Mouse (Mus musculus) MN1 (cell line): ENCODE results near the gene Pole2.

Experiments used
- DNase-seq: peaks from one replicate; pipeline ENCODE4 v3.0.0-alpha.2; 2016; ENCODE audit warnings: low spot score

Gene Pole2

DNA sequence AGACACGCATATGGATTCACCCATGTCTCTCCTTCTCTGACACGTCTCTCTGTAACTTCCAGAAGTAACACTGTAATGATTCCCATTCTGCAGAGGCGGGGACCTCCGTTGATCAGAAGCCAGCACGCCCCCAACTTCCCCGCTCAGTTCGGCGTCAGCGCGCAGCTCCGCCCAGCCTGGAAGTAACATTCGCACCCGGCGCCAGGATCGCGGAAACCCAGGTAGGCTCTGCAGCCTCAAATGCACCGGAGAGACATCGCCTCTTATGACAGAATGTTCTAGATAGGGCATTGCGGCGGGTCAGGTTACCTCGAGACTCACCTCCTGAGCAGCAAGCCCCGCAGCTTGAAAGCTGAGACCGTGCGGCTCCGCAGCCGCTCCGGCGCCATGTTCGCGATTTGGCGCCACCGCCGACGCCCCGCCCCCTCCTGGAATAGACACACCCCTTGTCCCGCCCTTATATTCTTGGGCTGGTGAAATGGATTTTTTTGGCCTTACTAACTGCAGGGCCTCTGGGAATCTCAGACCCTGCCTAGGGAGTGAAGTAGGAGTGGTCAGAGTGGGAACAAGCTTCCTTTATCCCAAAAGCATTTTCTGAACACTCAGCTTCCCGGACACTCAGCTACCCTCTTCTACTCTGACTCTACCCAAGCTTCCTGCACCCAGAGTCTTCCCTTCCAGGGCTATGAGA, at the start of gene Pole2:
Gene Pole2 (minus strand): TSS at position 420 of the 691 bp plus-strand sequence.
- peak; percentile 97 for DNase-seq

DNA sequence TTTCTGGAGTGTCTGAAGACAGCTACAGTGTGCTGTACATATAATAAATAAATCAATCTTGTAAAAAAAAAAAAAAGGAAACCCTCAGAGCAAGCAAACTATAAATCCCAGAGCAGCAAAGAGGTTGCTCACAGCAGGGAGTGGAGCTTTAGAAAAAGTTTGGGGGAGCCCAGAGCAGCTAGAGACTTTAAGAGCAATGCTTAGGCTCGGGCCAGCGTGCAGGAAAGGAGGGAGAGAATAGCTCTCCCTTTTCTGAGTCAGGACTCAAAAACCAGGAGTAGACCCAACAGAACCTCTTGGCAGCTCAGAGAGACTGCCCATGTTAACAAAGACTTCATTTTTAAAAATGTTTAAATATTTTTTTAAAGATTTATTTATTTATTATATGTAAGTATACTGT, 41.0 kb upstream of the Pole2 start:
- no peak for DNase-seq

DNA sequence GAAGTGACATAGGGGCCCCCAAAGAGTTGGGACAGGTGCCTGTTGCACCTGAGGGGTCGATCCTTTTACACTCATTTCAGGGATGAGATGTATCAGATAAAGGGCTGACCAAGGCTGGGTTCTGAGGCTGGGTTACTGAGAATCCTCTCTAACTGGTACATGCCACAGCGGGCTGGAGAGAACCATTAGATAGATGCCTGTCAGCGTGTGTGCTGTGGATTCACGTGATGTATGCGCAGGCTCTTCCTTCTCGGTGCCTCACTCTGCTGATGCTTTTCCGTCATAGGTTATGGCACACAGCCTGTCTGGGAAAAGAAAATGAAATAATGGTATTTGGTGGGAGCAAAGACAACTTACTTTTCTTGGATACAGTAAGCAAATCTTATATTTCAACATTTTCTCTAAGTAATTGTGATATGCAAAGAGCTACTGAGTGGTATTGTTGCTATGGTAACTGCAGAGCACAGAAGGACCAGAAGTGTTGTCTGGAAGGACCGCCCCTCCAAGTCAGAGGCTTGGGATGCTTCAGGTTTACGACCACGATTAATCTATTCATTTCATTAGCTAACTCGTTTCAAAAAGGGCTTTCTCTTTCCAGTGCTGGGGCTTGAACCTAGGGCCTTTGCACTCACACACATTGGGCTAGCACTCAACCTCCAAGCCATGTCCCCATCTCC, 40.1 kb upstream of the Pole2 start:
- DNase-seq, result no peak

DNA sequence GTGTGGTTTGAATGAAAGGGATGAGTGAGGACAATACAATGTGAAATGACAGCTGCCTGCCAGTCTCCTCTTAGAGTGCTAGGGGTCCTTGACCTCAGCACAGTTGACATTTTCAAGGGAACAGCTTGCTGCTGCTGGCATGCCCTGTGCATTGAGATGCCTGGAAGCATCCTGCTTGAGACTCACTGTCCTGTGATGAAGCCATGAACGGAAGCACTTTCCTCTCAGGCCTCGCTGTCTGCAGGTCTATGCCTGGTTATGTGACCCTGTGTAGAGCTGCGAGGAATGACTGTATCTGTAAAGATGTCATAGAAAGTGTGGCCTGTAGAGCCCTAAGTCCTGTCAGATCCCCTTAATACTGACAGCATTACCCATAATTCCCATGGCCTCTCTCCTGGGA, 37.0 kb upstream of the Pole2 start:
- no peak for DNase-seq

DNA sequence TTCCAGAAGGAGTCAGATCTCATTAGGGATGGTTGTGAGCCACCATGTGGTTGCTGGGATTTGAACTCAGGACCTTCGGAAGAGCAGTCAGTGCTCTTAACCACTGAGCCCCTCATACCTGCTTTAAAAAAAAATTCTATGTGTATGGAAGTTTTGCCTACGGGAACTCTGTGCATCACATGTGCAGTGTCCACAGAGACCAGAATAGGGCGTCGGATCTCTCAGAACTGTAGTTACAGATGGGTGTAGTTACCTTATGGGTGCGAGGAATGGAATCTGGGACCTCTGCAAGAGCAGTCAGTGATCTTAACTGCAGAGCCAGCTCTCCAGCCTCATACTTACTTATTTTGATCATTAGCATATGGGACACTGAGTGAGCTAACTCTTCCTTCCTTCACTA, 34.3 kb upstream of the Pole2 start:
- no peak for DNase-seq

DNA sequence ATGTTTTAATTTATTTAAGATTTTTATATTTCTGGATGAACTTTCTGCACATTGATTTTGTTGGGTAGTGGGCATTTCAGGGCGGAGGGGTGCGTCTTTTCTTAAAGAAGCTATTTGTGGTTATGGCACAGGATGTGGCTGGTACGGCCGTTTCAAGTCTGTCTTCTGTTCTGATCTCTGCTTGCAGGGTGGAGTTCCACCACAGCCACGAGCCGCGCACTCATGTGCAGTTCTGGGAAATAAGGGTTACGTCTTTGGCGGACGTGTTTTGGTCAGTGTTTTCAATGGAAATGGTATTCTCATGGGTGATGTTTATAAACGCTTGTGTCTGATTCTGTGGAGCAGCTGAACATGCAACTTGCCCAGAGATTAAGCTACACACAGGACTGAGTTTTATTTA, 29.8 kb upstream of the Pole2 start:
- no peak for DNase-seq

DNA sequence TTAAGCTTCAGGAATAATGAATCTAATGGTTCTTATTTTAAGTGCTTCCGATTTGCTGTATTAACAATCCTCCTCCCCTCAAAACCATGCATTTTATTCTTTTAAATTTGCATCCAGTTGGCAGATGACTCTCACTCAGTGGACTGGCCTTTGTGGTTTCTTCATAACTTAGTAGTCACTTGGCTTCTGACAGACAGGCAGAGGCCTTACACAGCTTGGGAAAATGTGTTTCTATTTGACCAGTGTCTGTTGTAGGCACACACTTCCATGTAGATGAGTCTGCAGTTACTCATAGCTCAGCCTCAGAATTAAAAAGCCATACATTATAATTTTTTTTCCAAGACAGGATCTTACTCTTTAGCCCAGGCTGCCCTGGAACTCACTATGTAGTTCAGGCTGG, 25.8 kb upstream of the Pole2 start:
- DNase-seq, result no peak

DNA sequence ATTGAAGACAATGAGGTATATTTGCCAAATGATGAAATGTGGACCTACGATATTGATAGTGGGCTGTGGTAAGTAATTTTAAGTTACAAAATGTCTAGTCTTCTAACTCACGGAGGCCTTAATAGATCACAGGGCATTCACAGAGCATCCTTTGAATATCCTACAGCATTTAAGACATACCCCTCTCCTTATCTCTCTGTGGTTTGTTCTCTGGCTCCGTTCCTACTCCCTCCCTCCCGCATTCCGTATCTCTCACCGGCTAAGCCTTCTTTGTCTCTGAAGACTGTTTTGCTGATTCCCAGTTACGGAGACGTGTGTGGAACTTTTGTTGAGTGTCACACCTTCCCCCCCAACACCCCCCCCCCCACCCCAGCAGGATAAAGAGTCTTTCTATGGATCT, 22.8 kb upstream of the Pole2 start:
- DNase-seq, result no peak

DNA sequence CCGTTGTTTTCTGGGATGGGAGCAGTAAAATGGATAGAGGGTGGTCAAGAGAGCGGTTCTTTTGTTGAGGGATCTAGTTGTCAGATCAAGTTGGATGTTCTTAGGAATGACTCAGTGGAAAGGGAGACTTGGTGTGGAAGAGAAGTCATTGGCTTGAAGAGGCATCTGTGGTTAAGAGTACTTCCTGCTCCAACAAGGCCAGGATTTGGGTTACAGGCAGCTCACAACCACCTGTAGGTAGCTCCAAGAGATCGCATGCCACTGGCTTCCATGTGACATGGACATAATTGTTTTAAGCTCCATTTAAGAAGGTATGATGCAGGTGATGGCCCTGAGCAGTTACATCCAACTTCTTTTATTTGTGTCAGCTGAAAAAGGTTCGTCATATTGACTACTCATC, 21.8 kb upstream of the Pole2 start:
- DNase-seq, result no peak

DNA sequence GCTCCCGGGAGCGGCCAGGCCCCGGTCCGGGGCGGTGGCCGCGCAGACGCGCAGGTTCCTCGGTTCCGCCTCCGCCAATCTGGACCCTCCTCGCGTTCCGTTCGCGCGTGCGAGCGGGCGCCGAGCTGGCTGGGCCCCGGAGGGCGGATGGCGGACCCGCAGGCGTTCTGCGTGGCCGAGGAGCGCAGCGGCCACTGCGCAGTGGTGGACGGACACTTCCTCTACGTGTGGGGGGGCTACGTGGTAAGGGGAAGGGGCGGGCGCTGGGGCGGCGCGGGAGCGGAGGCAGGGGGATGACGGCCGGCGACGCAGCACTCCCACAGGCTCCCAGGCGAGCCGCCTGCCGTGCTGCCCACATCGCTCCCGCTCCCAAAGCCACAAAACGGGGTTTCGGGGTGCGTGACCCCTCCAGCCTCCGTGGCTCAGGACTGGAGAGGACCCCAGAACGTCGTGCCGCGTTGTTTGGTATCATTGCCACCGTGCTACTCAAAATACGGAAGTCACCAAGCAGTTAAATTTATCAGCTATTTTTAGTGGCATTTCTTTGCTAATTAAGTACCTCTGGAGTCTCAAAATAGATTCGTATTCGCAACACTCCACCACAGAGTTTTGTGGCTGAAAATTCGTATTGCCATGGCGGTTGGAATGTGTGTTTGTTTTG, 13.9 kb upstream of the Pole2 start:
- DNase-seq, result peak; percentile 67

DNA sequence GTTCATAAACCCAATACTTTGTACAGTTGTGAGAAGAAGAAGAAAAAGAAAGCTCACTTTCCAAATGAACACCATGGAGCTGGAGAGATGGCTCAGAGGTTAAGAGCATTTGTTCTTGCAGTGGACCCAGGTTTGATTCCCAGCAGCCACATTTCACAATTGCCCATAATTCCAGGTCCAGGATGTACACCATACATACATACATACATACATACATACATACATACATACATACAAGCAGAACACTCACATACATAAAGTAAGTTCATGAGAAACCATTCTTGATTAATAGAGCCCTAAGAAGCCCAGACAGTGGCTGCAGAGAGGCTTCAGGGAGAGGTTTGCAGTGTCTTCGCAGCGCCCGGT, 13.4 kb upstream of the Pole2 start:
- no peak for DNase-seq

DNA sequence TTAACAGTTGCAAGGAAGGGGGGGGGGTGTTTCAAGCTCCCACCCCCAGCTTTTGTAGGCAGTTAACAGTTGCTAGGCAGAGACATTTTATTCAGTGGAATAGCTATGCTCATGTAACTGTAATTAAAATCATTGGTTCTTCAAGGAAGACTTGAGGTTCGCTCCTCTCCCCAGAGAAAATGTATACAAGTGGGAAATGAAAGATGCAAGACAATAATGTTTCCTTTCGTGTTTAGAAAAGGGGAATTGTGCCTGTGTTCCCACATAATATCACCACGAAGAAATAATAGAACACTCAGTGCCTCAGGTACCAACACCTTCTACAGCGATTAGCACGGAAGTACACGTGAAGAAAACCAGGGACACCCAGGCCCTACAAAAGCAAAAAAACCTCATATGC, 12.9 kb upstream of the Pole2 start, which contains the start of gene Klhdc1:
Gene Klhdc1 (plus strand): TSS at position 301 of the 400 bp plus-strand sequence.
- no peak for DNase-seq

DNA sequence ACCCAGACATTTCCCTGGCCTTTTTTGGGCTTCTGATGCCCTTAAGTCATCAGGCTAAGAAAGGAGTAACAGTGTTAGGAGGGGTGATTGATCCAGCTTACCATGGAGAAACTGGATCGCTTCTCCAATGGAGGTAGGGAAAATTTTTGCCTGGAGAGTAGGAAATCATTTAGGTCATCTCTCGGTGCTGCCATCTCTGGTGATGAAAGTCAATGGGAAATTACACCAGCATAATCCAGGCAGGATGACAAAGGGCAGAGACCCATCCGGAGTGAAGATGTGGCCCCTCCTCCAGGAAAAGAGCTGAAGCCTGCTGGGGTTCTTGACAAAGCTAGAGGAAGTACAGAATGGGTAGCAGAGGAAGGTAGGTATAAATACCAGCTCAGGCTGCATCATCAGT, 10.3 kb upstream of the Pole2 start:
- DNase-seq, result peak; percentile 55

DNA sequence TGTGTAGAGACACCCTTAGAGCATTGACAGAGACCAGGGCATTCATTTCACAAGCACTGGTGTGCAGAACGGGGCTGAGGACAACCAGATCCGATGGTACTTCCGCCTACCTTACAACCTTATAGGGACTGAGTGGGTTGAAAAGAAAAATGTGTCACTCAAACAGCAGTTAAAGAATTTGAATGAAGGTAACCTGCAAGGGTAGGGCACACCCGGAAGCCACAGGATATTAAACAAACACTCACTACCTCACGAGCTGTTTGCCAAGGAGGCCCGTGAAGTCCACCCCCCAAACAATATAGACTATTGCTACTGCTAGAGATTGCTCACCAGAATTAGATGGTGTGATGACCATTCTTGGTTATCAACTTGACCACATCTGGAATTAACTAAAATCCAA, 7.8 kb upstream of the Pole2 start:
- DNase-seq, result no peak

DNA sequence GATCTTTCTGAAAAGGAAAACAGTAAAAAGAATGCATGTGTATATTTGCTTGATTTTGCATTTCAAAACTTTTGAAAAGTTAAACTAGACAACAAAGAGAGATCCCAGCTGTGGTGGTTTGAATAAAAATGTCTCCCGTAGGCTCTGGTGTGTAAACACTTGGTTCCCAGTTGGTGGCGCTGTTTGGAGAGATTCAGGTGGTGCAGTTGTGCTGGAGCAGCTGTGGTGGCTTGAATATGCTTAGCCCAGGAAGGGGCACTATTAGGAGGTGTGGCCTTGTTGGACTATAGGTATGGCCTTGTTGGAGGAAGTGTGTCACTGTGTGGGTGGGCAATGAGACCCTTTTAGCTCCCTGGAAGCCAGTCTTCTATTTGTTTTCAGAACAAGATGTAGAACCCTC, 1.3 kb upstream of the Pole2 start:
- no peak for DNase-seq

DNA sequence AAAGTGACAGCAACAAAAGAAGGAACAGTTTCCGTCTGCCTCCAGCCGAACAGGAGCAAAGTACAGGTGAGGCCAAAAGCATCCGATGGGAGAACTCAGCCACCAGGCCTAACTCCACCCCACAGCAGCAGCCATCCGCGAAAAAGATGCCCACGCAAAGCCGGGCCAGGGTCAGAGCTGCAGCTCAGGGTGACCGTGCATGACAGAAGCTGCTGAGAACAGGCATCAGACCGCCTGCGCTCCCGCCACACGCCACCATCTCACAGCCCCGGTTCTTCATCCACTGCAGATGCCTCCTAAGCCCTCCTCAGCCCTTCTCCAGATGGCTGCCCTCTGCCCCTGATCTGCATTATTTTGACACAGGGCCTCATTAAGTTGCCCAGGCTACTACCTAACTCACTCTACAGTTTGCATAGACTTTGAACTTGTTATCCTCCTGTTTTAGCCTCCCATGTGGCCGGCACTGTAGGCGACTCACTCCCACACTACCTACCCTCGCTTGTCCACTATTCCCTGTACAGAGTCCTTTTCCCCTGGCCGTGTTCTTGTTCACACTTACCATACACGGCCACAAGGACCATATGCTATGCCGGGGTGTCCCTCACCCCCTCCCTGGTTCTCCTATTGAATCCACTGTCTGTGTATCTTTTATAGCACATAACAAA, 7.2 kb downstream of the Pole2 start:
- DNase-seq, result no peak

DNA sequence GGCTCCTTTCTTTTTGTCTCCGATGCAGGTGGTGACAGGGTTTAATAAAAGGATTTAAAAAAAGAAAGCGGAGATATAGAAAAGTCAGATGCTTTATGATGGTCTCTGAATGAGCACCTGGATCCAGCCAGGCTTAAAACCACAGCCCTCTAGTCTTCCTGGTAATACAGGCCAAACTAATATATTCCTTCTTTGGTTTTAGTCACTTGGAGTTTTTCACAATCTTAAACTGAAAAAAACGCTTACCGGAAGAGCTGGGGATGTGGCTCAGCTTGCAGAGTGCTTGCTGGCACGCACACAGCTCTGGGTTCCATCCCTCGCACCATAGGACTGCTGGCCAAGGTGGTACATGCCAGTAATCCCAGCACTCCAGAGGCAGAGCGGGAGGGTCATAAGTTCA, 11.4 kb downstream of the Pole2 start:
- DNase-seq, result no peak

DNA sequence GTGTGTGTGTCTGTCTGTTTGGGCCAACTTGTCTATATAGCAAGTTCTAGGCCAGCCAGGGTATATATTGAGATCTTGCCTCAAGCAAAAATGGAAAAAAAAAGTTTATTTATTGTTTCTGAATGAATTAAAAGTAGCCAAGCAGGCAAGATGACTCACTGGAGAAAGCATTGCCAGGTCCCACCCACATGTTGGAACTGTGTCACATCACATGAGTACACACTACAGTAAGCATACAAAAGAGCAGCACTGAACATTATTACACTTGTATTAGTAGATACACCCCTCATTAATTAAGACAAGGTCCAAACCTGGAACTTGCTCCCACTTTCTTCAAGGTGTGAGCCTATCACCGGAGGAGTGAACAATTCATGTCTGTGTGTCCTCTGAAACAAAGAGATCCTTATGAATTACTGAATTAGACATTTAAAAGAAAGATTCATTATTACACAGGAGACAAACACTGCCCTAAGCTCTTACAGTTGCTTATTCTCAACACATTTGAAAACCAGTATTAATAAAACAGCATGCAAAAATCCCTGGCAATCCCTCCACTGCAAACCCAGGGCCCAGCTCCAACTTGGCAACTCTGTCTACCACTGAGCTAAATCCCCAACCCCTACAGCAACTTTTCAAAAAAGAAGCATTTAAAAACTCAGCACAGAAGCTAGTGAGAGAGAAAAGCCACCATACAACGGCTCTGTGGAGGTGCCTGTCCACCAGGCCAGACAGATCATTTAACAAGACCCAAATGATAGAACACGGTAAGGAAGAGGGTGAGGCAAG, 12.8 kb downstream of the Pole2 start:
- DNase-seq, result no peak

DNA sequence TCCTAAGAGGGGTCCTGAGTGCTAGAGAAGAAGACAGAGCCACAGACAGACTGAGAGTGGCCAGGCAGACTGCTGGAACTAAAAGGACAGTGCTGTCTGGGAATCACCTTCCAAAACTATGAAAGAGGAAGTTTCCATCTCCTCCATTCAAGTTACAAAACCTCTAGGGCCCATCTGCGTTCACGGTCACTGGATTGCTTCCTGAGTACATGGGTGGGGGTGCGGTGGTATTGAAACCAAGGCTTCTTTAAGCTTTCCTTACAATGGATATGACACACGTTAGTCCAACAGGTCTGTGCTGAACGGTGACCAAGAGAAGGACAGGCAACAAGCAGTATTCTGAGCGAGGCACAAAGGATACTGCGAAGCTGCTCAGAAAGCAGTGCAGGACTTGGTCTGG, 13.6 kb downstream of the Pole2 start:
- no peak for DNase-seq

DNA sequence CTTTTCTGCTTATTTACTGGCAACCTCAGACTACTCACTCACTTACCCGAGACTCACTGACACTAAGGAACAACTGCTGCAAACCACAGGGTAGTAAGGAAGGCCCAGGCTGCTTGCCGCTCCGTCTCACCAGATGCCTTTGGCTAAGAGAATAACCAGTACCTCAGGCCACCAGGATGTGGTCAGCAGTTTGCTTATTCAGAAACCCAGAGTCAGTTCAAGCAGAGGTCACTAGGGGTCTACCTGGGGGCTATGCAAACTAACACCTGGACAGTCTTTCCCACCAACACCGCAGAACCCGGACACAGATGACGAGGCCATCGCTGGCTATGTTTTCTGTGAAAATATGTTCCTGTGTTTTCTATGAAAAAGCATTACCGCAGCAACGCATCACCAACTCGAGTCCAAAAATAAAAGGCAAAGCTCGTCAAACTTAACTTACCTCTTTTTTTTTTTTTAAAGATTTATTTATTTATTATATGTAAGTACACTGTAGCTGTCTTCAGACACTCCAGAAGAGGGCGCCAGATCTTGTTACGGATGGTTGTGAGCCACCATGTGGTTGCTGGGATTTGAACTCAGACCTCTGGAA, 14.7 kb downstream of the Pole2 start:
- no peak for DNase-seq

DNA sequence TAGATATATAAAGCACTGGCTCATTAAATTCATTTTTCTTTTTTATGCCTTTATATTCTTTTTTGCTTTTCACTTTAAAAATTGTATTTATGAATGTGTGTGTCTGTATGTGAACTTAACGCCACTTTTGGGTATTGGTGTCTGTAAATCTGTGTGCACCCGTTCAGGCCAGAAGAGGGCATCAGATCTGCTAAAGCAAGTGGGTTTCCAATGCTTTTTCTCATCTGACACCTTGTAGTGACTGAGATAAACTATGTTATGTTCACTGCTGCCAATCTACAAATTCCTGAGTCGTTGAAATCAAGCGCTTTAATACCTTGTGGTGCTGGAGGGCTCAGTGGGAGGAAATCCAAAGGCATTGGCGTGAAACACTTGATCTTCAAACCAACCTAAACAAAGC, 16.9 kb downstream of the Pole2 start:
- DNase-seq, result no peak
